In the genomic region with DNA sequence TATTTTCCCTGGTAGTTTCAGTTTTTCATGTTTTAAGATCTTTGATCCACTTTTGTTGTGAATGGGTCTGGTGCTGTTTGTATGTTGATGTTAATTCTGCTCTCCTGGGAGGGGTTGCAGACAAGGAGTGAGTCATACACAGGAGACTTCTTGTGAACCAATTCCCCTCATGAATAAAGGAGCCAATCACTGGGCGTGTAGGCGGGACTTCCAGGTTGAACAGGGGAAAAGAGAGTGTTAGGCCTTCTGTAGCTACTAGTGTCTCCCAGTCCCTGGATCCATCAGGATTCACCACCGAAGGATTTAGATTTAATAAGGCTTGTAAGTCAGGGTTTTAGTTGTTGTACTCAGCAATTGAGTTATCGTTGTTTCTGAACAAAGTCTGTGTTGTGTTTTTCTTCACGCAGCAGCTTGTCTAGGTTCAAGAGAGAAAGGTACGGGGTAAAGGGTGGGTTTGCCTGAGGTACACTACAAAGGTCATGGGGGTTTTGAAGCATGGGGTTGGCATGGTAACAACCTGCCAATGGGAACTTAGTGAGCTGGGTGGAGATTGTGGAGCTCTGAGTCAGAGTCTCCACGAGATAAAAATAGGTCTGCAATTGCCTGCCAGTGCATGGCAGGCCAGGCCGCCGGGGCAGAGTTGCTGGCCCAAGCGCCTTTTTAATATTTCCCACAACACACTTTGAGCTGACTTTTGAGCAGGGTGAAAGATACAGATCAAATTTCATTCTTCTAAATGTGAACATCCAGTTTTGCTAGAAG, we compare ENCODE assay signal across 9 mouse cellular contexts.
A peak's percentile ranks its signal among the peaks of the same experiment; 100 is the strongest.
DNase-seq lines count a peak whose midpoint lies in the region; ATAC-seq and TF ChIP-seq lines count a peak whose summit lies in the region.
"Had no signal": no experiment of that assay in that cellular context is flagged by ENCODE, and none has a peak within 500 bp of the region (broad histone marks: within the 10 kb centered on the region; RNA-seq: fewer than 3 reads in every experiment).

No protein-coding gene starts in this region.

- no peaks in the 10 kb centered on the region for H3K9me3 ChIP-seq in forebrain, embryonic 12.5 days

- TF ChIP-seq CTCF in Patski (IDR thresholded peaks at IDR 0.05) = no peak

- peak; percentile 74 for ATAC-seq in Patski
- no peak for ATAC-seq in forebrain, embryonic 12.5 days (ENCODE audit: low FRiP score)

- intact Hi-C loops in left cerebral cortex, postnatal 14 days (cut with DNase I) = no loop called here

- POLR2A ChIA-PET in Patski (lab: Charles Lee) = no interaction called here

- no peak overlapping the region for H3K4me3 ChIP-seq in forebrain, embryonic 12.5 days (replicated peaks)

- H3K36me3 ChIP-seq in forebrain, embryonic 12.5 days (replicated peaks) = peaks cover 19% of the 10 kb centered on the region

- CTCF ChIA-PET in Patski (lab: Charles Lee) = no interaction called here

- no peak overlapping the region for H3K27ac ChIP-seq in forebrain, embryonic 12.5 days

- 90% methylated on average over 10 of the region's 10 CpGs for WGBS in forebrain, embryonic 12.5 days

- peak; percentile 44 to 51 for DNase-seq in B cell, adult 2 months
- peak; percentile 15 for DNase-seq in Patski (ENCODE audit: low read depth, low spot score)
- peak; percentile 47 for DNase-seq in heart, adult 8-10 months (ENCODE audit: low spot score)
- DNase-seq in kidney, postnatal 10 days = peak; percentile 12
- DNase-seq in left cerebral cortex, postnatal 14 days (ENCODE audit: low spot score in 2 of 2) = no peak
- DNase-seq in cerebellum, adult 18-20 months = no peak
- DNase-seq in cerebellum, postnatal 10 days = no peak
- DNase-seq: lung, embryonic 14.5 days had no signal

- no peak overlapping the region for H3K4me2 ChIP-seq in forebrain, embryonic 12.5 days
- H3K4me2 ChIP-seq: lung, embryonic 14.5 days had no signal

- H3K9ac ChIP-seq in forebrain, embryonic 12.5 days = no peak overlapping the region
- H3K9ac ChIP-seq: lung, embryonic 14.5 days had no signal

- in situ Hi-C loops in Patski (cut with MboI; ENCODE audit: low pct_unique_long_range_greater_than_20kb) = no loop called here

- H3K4me1 ChIP-seq in forebrain, embryonic 12.5 days = no peaks in the 10 kb centered on the region

- no peaks in the 10 kb centered on the region for H3K27me3 ChIP-seq in Patski
- H3K27me3 ChIP-seq in forebrain, embryonic 12.5 days = no peaks in the 10 kb centered on the region

Comparison
In these comparisons a context has a peak if more than half of its experiments do, and no peak if none do; other contexts are left out.
1. DNase-seq: peak in B cell, adult 2 months (2 of 2), Patski (single experiment), heart, adult 8-10 months (single experiment) and kidney, postnatal 10 days (single experiment); none in left cerebral cortex, postnatal 14 days (0 of 2), cerebellum, adult 18-20 months (0 of 2) and cerebellum, postnatal 10 days (0 of 2).